Mouse (Mus musculus) heart, postnatal 0 days (tissue): Measurements from ENCODE around the gene Rassf4.

ENCODE experiments used
- CTCF ChIP-seq: IDR thresholded peaks from 2 replicates; pipeline ENCODE4 v1.5.1; 2016; ENCODE audit warnings: antibody characterized with exemption, control low read depth, low read depth
- EP300 ChIP-seq: IDR thresholded peaks from 2 replicates; pipeline ENCODE4 v1.6.1; 2016; ENCODE audit warnings: antibody characterized with exemption, low read depth

DNA sequence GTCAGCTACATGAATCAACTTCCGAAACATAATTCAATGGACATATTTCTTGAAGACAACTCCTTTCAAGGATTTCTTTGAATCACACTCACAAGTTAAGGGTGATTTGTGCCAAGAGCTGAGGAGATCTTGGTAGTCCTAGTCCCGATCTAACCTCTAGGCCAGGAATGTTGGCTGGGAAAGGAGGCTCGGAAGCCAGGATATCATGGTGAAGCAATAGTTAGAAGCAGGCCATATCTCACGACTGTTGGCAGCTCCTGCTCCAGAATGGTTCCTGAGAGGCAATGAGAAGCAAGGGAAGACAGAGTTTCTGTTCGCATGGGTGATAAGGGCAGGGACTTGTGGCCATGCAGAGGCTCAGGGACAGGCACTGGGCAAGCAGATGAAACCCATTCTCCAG lies 36.3 kb downstream of the Rassf4 start:
- TF ChIP-seq CTCF (no peak), EP300 (no peak)
